Mouse (Mus musculus) c-Kit-positive CD71-positive TER-119-negative erythroid progenitor cells, embryonic 14.5 days (primary cell): ENCODE measurements around the gene Cnnm4.
"Not testable (repeated sequence)": the region's sequence is repeated elsewhere in the genome, so short reads cannot be mapped to it uniquely, and the experiment has no call there.

ENCODE experiments used
- DNase-seq: peaks from one replicate; pipeline ENCODE4 v3.0.0-alpha.2; 2013; ENCODE audit warnings: low read depth

The Cnnm4 gene

GRCm38 (mm10) chr1:36518259-36518658 is 46.8 kb downstream of the Cnnm4 start:
- DNase-seq = no peak

- no peak for DNase-seq
Measured at GRCm38 (mm10) chr1:36519626-36520025, 48.2 kb downstream of the Cnnm4 start.

GRCm38 (mm10) chr1:36522210-36522609 is 50.8 kb downstream of the Cnnm4 start:
- DNase-seq = no peak

- no peak for DNase-seq
Measured at GRCm38 (mm10) chr1:36523332-36524013, 52.1 kb downstream of the Cnnm4 start.

- DNase-seq = no peak
Measured at GRCm38 (mm10) chr1:36524058-36524457, 52.6 kb downstream of the Cnnm4 start.

GRCm38 (mm10) chr1:36525774-36526173 is 54.4 kb downstream of the Cnnm4 start:
- DNase-seq = no peak

GRCm38 (mm10) chr1:36526903-36527302 is 55.5 kb downstream of the Cnnm4 start:
- no peak for DNase-seq

GRCm38 (mm10) chr1:36528351-36528750 is 56.9 kb downstream of the Cnnm4 start:
- DNase-seq = no peak

- DNase-seq = no peak
Measured at GRCm38 (mm10) chr1:36529274-36529673, 57.9 kb downstream of the Cnnm4 start.

GRCm38 (mm10) chr1:36529875-36530274 is 58.5 kb downstream of the Cnnm4 start:
- no peak for DNase-seq

GRCm38 (mm10) chr1:36530485-36530884 is 59.1 kb downstream of the Cnnm4 start:
- DNase-seq = no peak

- DNase-seq = no peak
Measured at GRCm38 (mm10) chr1:36530962-36531361, 59.5 kb downstream of the Cnnm4 start.

- no peak for DNase-seq
Measured at GRCm38 (mm10) chr1:36531461-36531860, 60.0 kb downstream of the Cnnm4 start.

- DNase-seq = no peak
Measured at GRCm38 (mm10) chr1:36533546-36533945, 62.1 kb downstream of the Cnnm4 start.

GRCm38 (mm10) chr1:36534595-36535058 is 63.2 kb downstream of the Cnnm4 start:
- no peak for DNase-seq

GRCm38 (mm10) chr1:36535477-36536396 is 64.3 kb downstream of the Cnnm4 start:
- no peak for DNase-seq

GRCm38 (mm10) chr1:36536397-36536728 is 64.9 kb downstream of the Cnnm4 start:
- no peak for DNase-seq

- not testable (repeated sequence) for DNase-seq
Measured at GRCm38 (mm10) chr1:36536783-36537182, 65.4 kb downstream of the Cnnm4 start, which contains the start of gene Ankrd23. Gene Ankrd23, minus strand, starts transcription at chr1:36536883.

- no peak for DNase-seq
Measured at GRCm38 (mm10) chr1:36538727-36539126, 67.3 kb downstream of the Cnnm4 start.

- no peak for DNase-seq
Measured at GRCm38 (mm10) chr1:36539186-36539585, 67.8 kb downstream of the Cnnm4 start, which contains the start of gene Gm42417. Gene Gm42417, minus strand, starts transcription at chr1:36539429.

- no peak for DNase-seq
Measured at GRCm38 (mm10) chr1:36540132-36540531, 68.7 kb downstream of the Cnnm4 start.

- DNase-seq = no peak
Measured at GRCm38 (mm10) chr1:36540807-36541206, 69.4 kb downstream of the Cnnm4 start.

GRCm38 (mm10) chr1:36541844-36542243 is 70.4 kb downstream of the Cnnm4 start:
- DNase-seq = no peak
